Mouse (Mus musculus): ENCODE results near the gene Card6. TPM values are rescaled to one million over a fixed set of nuclear protein-coding genes. Genes with fewer than 3 reads are reported as not detected.
"Not testable (repeated sequence)": the region's sequence is repeated elsewhere in the genome, so short reads cannot be mapped to it uniquely, and the experiment has no call there.

The Card6 gene
- polyA plus RNA-seq, 1 experiment from 2014 or later = 2.4 TPM

DNA sequence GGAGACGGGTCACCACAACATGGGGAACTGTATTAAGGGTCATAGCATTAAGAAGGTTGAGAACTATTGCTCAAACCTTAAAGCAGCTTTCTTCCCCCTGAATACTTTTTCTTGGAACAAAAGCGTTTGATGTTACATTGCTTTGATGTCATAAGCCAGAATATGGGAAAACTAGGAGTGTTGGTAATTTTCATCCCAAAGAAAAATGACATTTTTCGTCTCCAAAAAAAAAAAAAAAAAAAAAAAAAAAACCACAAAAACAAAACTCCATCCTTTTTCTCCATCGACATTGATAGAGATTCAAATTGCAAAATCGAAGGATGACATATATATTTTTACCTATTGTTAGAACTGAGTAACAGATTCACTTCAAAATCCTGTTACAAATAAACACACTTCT is 34.4 kb upstream of the Card6 start:
- H3K36me3 ChIP-seq = no peaks in the 10 kb centered on the region
- peaks cover 21% of the 10 kb centered on the region for H3K4me1 ChIP-seq (replicated peaks)
- no peak for ATAC-seq (replicated peaks; ENCODE audit: insufficient number of reproducible peaks, insufficient read depth, low FRiP score, low read depth)
- H3K27ac ChIP-seq = no peak overlapping the region
- H3K9me3 ChIP-seq (replicated peaks) = no peaks in the 10 kb centered on the region
- no peak overlapping the region for H3K9ac ChIP-seq
- H3K4me2 ChIP-seq = no peak overlapping the region
- H3K4me3 ChIP-seq = no peak overlapping the region
- 67% methylated on average over 5 of the region's 5 CpGs for WGBS
- H3K27me3 ChIP-seq = no peaks in the 10 kb centered on the region

DNA sequence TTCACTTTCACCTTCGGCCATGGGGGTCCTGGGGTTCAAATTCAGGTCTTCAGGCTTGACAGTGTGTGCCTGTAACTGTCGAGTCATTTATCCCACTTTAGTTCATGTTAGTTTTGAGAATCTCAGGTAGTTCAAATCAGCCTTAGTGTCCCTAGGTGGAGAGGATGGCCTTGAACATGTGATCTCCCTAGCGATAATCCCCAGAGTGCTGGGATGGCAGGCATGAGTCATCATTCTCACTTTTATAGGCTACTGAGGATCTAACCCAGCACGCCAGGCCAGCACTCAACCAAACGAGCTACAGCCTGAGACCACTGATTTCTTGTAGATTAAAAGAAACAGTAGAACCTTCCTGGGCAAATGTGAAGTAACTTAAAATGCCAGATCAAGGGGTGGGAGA is 33.7 kb upstream of the Card6 start:
- ATAC-seq (replicated peaks; ENCODE audit: insufficient number of reproducible peaks, insufficient read depth, low FRiP score, low read depth) = no peak
- H3K9me3 ChIP-seq (replicated peaks) = no peaks in the 10 kb centered on the region
- H3K27ac ChIP-seq = no peak overlapping the region; the same call in 1 of the 2 replicates
- 59% methylated on average over 5 of the region's 5 CpGs for WGBS
- peaks cover 21% of the 10 kb centered on the region for H3K4me1 ChIP-seq (replicated peaks)
- H3K4me3 ChIP-seq = no peak overlapping the region
- no peak overlapping the region for H3K4me2 ChIP-seq
- H3K9ac ChIP-seq = no peak overlapping the region
- H3K36me3 ChIP-seq = no peaks in the 10 kb centered on the region
- no peaks in the 10 kb centered on the region for H3K27me3 ChIP-seq

DNA sequence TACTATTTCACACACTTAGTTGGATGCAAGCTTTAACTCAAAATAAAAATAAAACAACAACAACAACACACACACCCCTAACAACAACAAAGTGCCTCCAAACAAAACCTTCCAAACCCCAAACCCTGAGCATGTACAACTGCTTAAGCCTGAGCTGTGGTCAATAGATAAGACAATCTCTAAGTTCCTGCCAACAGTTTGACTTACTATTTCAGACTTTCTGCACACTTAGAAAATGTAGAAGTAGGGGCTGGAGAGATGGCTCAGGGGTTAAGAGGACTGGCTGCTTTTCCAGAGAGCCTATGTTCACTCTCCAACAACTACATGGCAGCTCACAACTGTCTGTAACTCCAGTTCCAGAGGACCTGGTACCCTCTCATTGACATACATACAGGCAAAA is 32.0 kb upstream of the Card6 start:
- ATAC-seq (replicated peaks; ENCODE audit: insufficient number of reproducible peaks, insufficient read depth, low FRiP score, low read depth) = no peak
- H3K4me2 ChIP-seq = no peak overlapping the region
- no peak overlapping the region for H3K27ac ChIP-seq
- H3K36me3 ChIP-seq = no peaks in the 10 kb centered on the region
- H3K4me3 ChIP-seq = no peak overlapping the region
- H3K9me3 ChIP-seq (replicated peaks) = no peaks in the 10 kb centered on the region
- no peaks in the 10 kb centered on the region for H3K27me3 ChIP-seq
- H3K4me1 ChIP-seq (replicated peaks) = peaks cover 17% of the 10 kb centered on the region
- no peak overlapping the region for H3K9ac ChIP-seq

DNA sequence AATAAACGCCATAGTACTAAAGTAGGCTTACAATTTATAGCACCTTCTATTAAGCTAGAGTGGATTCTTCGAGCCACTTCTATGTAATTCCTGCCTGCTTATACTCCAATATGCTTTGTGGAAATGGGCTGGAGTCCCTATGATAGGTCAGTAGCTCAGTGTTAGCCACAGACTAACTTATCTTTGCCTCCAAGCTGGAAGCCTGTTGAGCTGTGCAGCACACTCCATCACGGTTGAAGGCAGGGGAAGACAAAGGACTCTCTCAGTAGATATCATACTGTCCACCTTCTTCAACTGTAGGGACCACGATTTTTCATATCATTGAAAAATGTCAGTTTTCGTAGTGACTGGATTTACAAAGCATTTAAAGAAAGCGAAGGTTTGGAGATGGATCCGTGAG is 31.5 kb upstream of the Card6 start:
- 76% methylated on average over 7 of the region's 7 CpGs for WGBS
- Histone ChIP-seq H3K36me3 (no peaks in the 10 kb centered on the region), H3K9me3 (replicated peaks) (no peaks in the 10 kb centered on the region), H3K4me1 (replicated peaks) (peaks cover 13% of the 10 kb centered on the region), H3K9ac (no peak overlapping the region), H3K4me2 (no peak overlapping the region), H3K4me3 (no peak overlapping the region), H3K27ac (no peak overlapping the region), H3K27me3 (no peaks in the 10 kb centered on the region)
- no peak for ATAC-seq (replicated peaks; ENCODE audit: insufficient number of reproducible peaks, insufficient read depth, low FRiP score, low read depth)

DNA sequence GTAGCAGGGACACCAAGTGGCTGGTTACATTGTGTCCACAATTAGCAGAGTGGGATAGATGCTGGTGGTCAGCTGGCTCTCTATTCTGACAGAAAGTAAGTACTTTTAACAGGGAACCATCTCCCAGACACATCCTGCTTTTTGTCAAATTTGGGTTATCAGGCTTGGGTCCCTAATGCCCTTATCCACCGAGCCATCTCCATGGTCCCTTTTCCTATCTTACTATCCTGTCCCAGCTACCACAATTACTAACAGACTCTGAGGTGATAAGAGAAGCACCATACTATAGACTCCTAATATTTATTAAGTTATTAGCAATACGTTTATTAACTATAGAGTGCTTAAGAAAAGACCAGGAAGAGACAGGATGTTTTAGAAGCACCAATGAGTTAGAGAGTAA is 31.0 kb upstream of the Card6 start:
- H3K36me3 ChIP-seq = no peaks in the 10 kb centered on the region
- H3K9ac ChIP-seq = no peak overlapping the region
- no peak overlapping the region for H3K27ac ChIP-seq
- no peaks in the 10 kb centered on the region for H3K27me3 ChIP-seq
- peaks cover 8% of the 10 kb centered on the region for H3K4me1 ChIP-seq (replicated peaks)
- H3K9me3 ChIP-seq (replicated peaks) = no peaks in the 10 kb centered on the region
- WGBS = 65% methylated on average over 2 of the region's 2 CpGs
- no peak overlapping the region for H3K4me2 ChIP-seq
- no peak for ATAC-seq (replicated peaks; ENCODE audit: insufficient number of reproducible peaks, insufficient read depth, low FRiP score, low read depth)
- no peak overlapping the region for H3K4me3 ChIP-seq

DNA sequence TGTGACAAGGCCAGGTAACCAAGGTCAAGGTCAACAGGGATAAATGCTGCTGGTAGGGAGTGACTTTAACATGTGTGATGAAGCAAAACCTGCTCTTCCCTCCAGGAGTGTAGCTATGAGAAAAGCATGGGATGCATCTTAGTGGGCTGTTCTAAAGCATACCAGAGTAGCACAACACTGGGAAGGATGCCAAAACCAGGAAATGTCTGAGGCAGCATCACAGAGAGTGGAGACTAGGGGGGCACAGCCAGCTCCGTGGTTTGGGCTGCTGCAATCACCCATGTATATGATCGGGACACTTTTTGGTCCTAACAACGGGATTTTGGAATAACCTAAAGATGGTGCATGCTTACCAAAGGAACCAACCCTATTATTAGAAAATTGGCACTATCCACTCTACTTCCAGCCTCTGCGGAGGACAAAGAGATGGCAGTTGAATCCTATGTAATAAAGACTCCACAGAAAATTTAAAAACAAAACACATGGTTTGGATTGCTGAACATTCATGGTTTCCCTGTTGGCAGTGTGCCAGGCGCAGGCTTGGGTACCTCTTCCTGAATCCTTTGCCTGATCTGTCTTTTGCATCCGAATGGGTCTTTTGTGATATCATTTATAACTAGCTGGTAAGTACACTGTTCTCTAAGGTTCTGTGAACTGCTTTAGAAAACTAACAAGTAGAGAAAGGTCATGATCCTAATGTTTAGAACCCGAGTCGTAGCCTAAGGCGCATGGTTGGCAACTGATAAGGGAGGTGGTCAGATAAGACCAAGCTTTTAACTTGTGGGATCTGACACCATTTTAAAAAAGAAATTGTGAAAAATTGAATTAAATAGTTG is 29.9 kb upstream of the Card6 start:
- 55% methylated on average over 9 of the region's 9 CpGs for WGBS
- H3K9me3 ChIP-seq (replicated peaks) = no peaks in the 10 kb centered on the region
- no peak overlapping the region for H3K4me2 ChIP-seq
- H3K27ac ChIP-seq = no peak overlapping the region
- H3K4me3 ChIP-seq = no peak overlapping the region
- peaks cover 7% of the 10 kb centered on the region for H3K4me1 ChIP-seq (replicated peaks)
- no peak overlapping the region for H3K9ac ChIP-seq
- no peak for ATAC-seq (replicated peaks; ENCODE audit: insufficient number of reproducible peaks, insufficient read depth, low FRiP score, low read depth)
- no peaks in the 10 kb centered on the region for H3K36me3 ChIP-seq
- H3K27me3 ChIP-seq = no peaks in the 10 kb centered on the region

DNA sequence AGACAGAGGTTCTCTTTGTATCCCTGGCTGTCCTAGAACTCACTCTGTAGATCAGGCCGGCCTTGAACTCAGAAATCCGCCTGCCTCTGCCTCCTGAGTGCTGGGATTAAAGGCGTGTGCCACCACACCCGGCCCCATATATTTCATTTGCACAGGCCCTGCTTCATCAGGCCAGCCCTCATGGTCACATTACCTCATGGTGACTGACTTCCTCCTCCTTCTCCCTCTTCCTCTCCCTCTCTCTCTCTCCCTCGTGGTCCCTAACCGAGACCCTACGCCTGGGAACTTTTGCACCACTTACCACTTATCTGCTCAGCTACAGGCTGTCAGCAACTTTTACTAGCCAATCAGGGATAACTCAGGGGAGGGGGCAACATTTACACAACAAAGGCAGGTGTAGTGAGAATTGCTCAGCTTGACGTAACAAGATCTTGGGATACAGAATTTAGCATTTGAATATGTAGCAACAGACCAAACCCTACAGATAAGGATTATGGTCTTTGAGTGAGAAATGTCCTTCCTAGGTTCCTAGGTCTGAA is 26.7 kb upstream of the Card6 start:
- Histone ChIP-seq H3K36me3 (no peaks in the 10 kb centered on the region), H3K27me3 (no peaks in the 10 kb centered on the region), H3K4me3 (no peak overlapping the region), H3K4me1 (replicated peaks) (peaks cover 7% of the 10 kb centered on the region), H3K4me2 (no peak overlapping the region), H3K27ac (no peak overlapping the region), H3K9me3 (replicated peaks) (no peaks in the 10 kb centered on the region), H3K9ac (no peak overlapping the region)
- no peak for ATAC-seq (replicated peaks; ENCODE audit: insufficient number of reproducible peaks, insufficient read depth, low FRiP score, low read depth)
- 57% methylated on average over 8 of the region's 8 CpGs for WGBS

DNA sequence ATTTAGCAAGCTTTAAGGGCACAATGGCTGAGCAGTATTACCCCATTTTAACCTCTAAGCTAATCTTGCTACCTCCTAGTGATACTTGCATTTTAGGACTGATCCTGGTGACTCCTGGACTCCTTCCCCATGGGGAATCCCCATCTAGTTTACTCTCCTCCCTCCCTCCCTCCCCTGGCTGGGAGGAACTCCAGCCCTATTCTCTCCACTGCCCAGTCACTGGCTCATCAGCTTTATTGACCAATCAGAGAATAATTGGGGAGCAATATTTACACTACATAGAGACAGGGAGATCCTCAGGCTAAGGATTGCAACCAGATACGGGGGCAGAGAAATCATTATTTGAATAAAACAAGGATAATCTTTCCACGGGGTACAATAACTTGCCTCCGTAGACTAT is 25.8 kb upstream of the Card6 start:
- no peak overlapping the region for H3K9ac ChIP-seq
- 74% methylated on average over 3 of the region's 3 CpGs for WGBS
- no peak overlapping the region for H3K4me3 ChIP-seq
- peaks cover 7% of the 10 kb centered on the region for H3K4me1 ChIP-seq (replicated peaks)
- H3K27me3 ChIP-seq = no peaks in the 10 kb centered on the region
- no peak overlapping the region for H3K27ac ChIP-seq
- H3K36me3 ChIP-seq = no peaks in the 10 kb centered on the region
- no peak overlapping the region for H3K4me2 ChIP-seq
- no peaks in the 10 kb centered on the region for H3K9me3 ChIP-seq (replicated peaks)
- ATAC-seq (replicated peaks; ENCODE audit: insufficient number of reproducible peaks, insufficient read depth, low FRiP score, low read depth) = no peak

DNA sequence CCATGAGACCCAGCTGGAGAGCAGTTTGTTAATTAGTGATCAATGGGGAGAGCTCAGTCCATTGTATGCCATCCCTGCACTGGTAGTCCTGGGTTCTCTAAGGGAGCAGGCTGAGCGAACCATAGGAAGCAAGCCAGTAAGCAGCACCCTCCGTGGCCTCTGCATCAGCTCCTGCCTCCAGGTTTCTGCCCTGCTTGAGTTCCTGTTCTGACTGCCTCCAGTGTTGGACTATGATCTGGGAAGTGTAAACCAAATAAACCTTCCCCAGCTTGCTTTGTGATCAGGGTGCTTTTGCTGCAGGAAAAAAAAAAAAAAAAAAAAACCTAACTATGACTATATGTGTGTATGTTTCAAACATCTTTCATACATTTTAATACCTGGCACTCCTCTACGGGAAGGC is 25.0 kb upstream of the Card6 start:
- H3K4me3 ChIP-seq = no peak overlapping the region
- ATAC-seq (replicated peaks; ENCODE audit: insufficient number of reproducible peaks, insufficient read depth, low FRiP score, low read depth) = no peak
- no peaks in the 10 kb centered on the region for H3K9me3 ChIP-seq (replicated peaks)
- 66% methylated on average over 3 of the region's 3 CpGs for WGBS
- no peak overlapping the region for H3K27ac ChIP-seq
- no peaks in the 10 kb centered on the region for H3K27me3 ChIP-seq
- H3K36me3 ChIP-seq = no peaks in the 10 kb centered on the region
- H3K4me2 ChIP-seq = no peak overlapping the region
- peaks cover 6% of the 10 kb centered on the region for H3K4me1 ChIP-seq (replicated peaks)
- no peak overlapping the region for H3K9ac ChIP-seq

DNA sequence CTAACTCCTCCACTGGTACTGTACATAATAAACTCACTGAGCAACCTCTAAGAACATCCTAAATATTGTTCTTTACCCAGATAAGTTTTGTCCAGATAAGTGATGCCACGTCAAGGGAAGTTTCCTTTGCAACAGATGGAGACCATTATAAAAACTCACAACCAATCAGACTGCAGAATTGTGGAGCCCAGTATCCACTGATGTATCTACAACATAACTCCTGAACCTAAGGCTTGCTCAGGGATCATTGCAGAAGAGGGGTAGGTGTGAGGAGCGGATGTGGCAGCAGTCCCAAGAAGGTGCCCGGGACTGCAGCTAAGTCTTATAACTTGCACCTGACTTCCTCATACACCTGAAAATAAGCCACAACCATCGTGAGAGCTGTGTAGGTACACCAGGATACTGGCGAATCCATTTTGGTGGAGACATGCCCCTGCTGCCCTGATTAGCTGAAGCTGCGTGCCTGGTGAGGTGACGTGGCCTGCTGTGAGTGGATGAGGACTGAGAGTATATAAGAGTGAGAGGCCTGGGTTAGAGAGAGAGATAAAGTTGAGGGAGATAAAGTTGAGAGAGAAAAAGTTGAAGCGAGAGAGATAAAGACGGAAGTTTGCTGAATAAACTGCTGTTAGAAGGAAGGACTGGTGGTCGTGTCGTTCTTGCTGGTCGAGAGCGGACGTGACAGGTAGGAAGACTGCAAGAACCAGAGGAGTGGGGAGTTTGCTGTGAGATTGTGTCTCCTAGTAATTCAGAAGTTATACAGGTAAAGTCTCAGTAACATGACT is 22.7 kb upstream of the Card6 start:
- not testable (repeated sequence) for H3K9ac ChIP-seq; H3K4me2 ChIP-seq; ATAC-seq (replicated peaks; ENCODE audit: insufficient number of reproducible peaks, insufficient read depth, low FRiP score, low read depth); H3K4me1 ChIP-seq (replicated peaks); H3K27ac ChIP-seq; H3K9me3 ChIP-seq (replicated peaks); H3K36me3 ChIP-seq; H3K4me3 ChIP-seq; H3K27me3 ChIP-seq
- 59% methylated on average over 14 of the region's 14 CpGs for WGBS

DNA sequence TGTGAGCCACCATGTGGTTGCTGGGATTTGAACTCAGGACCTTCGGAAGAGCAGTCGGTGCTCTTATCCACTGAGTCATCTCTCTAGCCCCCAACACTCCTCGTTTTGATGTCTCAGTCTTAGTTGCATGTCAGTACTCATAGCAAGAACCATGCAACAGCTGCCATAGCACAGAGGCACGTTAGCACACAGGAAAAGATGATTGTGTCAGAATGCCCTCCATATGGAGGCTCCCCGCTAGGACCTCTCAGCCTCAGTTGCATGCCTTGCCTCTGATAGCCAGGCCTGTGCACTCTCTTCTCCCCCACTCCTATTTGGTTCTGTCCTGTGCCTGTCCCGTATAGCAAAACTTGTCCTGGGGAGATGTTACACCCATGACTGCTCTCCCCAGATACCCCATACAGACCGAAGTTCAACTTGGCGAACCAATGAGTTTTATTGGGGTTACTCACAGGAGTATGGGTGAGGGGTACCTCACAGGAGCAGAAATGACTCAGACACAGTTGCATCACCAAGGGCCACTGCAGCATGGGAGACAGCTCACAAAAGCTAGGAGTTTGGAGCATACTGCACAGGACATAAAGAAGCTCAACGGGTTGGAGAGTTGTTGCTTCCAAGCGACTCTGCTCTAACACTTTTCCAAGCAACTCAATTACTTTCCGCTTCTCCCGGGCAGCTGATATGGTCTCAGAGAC is 20.9 kb upstream of the Card6 start:
- H3K27ac ChIP-seq = no peak overlapping the region
- ATAC-seq (replicated peaks; ENCODE audit: insufficient number of reproducible peaks, insufficient read depth, low FRiP score, low read depth) = no peak
- 0 out of 2 replicates have a peak, but pooled peaks cover 2% of the 10 kb centered on the region for H3K36me3 ChIP-seq
- H3K9me3 ChIP-seq (replicated peaks) = no peaks in the 10 kb centered on the region
- H3K9ac ChIP-seq = no peak overlapping the region
- H3K27me3 ChIP-seq = no peaks in the 10 kb centered on the region
- H3K4me1 ChIP-seq (replicated peaks) = no peaks in the 10 kb centered on the region
- no peak overlapping the region for H3K4me2 ChIP-seq
- H3K4me3 ChIP-seq = no peak overlapping the region
- WGBS = 87% methylated on average over 12 of the region's 12 CpGs

Data from heart, embryonic 15.5 days (tissue).